Mouse (Mus musculus) mature B cell (primary cell): ENCODE measurements around the gene Mmp8.

Experiments used
- in situ Hi-C: fragments of 300-500 bp; cut with MboI; formaldehyde crosslinking; loops from 2 replicates; pipeline ENCODE4 v1.14.3; 2019

Mmp8 gene

DNA sequence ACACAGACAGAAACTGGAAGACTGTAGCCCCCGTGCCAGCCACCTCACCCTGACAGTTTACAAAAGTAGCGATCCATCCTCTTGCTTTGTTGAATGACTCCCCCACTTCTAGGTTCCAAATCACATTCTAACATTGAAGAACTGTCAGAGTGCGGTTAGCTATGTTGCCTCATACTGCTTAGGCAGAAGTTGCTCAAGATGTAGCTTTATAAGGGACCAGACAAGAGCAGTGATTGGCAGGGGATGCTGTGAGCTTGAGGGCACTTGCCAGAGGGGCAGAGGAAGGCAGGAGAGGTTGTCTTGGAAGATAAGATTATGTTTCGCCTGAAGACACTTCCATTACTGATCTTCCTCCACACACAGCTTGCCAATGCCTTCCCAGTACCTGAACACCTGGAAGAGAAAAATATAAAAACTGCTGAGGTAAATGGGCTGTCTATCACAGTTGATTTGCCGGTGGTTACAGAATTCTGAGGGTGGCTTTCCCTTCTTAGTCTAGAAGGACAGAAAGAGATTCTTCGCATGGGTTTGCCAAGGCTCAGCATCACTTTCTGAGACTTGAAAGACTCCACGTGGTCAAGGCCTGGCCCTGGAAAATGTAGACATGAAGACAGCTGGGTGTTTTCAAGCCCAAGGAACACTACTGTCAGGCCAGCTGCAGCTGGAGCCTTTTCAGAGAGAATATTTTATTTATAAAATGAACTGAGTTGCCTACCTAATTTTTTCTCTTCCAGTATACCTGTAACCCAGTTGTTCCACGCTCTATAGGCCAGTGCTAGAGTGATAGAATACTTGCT is at the start of gene Mmp8:
Gene Mmp8 (plus strand): TSS at position 236 of the 797 bp plus-strand sequence.
- in situ Hi-C loops: no loop called here

DNA sequence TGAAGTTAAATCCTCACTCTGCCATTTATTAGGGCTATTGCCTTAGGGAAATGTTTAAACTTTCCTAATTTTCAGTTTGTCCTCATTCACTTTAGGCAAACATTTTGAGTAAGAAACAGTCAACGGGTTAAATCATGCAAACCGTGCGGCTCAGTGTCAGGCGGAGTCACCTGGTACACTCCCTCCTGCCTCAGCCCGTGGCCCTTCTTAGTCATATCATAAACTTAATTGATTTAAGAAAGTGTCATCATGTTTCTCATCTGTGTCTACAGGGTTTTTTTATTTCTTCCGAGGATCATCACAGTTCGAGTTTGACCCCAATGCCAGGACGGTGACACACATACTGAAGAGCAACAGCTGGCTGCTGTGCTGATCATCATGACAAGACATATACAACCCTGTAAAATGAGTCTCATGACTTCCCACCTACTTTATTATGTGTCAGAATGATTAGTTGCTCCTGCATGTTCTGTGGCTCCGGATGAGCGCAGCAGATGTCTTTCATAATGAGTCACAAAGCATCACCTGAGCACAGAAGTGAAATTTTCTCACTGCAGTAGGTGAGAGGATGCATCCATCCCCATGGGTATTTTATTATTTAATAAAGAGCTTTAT is 48.5 kb upstream of the Mmp8 start:
- in situ Hi-C loops: no loop called here

DNA sequence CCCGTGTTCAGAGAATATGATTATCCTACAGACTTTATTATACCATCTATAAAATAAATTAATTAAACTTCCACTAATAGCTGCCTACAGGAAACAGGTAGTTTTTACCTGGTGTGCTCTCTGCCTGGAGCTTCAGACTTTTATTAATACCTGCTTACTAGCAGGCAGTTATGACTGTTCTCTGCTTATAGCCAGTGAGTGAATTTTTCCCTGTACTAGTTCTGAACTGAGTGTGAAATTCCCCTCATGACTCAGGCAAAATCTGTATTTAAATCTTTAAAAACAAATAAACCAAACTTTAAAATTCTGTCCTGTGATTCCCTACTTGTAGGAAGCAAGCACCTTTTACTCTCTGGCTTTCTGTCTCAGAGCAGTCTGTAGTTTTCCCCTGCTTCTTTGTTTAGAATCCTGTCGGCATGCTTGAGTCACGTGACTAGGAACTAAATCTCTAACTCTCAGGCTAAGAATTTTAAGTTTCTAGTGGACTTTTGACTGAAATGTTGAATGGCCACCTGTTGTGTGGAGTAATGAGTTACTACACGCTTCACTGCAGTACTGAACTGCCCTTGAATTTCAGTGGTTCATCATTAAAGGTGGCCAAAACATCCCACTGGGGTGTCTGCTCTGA is 40.2 kb upstream of the Mmp8 start:
- in situ Hi-C loops: no loop called here

DNA sequence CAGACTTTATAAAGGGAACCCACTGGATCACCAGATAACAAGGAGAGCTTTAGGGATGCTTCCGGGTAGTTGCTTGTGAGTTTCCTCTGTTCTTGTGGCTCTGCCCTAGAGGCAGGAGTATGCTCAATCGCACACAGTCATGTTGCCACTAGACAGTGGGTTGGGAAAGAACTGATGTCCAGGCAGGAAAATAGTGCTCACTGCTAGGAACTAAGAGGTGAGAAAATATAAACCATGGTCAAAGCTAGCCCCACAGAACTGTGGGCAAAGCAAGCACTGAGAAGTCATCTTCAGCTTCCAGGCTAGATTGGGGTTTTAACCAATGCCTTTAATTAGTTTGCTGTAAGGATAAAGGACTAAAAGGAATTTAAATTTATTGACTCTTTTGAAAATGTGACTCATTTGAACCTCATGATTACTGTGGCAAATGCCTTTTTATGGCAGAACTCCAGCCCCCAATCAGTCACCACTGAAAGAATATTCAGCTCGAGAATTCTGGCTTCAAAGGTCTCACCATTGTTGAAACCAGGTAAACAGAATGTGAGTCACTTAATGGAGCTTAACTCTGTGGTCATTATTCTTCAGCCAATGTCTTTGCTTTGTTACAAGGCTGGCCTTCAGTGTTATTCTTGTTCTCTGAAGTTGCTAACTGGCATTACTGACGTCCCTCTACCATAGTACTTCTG is 31.9 kb upstream of the Mmp8 start:
- in situ Hi-C loops: no loop called here

DNA sequence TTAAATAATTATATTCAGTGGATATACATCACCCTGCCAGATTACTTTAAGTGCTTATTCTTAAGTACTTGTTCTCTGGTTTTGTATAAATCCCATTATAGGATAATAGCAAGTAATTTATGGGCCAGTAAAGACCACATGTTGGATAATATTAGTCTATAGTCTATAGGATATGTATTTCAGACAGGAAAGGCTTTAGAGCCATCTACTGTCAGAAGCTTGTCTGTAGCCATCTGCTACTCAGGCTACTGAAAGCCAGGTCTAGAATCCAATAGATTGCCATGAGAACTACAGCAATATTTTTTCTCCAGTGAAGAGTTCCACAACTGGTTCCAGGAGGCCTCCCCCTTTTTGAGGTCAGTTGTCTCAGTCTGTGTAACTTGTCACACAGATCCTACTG is 15.5 kb upstream of the Mmp8 start:
- in situ Hi-C loops: no loop called here

DNA sequence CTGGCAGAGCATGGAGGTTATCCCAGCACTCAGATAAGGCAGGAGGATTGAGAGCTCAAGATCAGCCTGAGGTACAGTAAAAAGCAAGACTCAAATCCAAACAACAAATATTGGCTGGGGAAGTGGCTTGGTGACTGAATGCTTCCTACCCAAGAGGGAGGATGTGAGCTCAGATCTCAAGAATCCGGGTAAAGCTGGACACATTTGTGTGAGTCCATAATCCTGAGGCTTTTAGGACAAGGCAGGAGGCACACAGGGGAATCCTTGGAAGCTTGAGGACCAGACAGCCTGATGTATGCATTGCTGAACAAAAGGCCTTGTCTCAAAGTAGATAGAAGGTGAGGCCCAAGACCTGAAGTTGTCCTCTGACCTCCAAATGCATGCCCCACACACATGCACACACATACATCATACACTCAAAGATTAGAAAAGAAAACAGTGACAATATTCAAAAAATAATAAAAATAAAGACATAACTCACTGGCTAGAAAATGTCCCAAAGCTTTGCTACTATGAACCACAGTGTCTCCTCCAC is 13.3 kb upstream of the Mmp8 start:
- in situ Hi-C loops: no loop called here

DNA sequence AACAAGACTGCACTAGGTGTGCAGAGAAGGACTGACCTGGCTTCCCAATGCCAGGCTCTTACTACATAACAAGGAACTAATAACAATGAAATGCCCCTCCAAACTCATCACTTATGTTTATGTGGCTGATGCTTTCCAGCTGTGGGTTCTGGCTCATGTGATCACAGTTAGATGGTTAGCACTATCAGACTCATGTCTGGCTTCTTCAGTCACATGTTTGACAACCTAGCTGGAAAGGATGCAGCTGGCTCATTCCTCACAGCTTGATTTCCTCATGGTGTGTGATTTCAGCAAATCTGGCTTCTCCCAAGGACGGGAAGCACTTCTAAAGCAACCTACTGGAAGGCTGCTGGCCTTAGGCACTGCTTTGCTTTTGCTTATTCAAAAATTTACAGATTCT is 12.8 kb upstream of the Mmp8 start:
- in situ Hi-C loops: no loop called here

DNA sequence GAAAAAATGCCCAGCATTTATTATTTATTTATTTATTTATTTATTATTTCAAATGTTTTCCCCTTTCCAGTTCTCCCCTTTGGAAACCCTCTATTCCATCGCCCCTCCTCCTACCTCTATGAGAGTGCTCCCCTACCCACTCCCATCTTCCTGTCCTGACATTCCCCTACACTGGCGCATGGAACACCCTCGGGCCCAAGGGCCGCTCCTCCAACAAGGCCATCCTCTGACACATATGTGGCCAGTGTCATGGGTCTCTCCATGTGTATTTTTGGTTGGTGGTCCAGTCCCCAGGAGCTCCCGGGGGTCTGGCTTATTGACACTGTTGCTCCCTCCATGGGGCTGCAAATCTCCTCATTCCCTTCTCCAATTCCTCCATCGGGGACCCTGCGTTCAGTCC is 12.3 kb upstream of the Mmp8 start:
- in situ Hi-C loops: no loop called here

DNA sequence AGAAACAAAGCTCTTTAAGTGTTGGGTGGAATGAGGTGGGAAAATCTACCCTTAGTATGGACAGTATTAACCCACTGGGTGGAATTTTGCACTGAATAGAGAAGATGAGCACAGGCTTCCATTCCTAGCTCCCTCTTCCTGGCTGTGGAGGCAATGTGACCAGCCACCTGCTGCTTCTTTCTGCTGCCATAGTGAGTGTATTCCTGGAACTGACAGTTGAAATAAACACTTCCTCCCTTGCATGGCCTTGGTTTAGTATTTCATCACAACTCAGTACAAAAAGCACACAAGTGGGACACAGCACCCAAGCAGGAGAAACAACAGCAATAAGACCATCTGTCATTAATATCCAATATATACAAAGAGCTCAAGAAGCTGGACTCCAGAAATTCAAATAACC is 6.3 kb upstream of the Mmp8 start:
- in situ Hi-C loops: no loop called here

DNA sequence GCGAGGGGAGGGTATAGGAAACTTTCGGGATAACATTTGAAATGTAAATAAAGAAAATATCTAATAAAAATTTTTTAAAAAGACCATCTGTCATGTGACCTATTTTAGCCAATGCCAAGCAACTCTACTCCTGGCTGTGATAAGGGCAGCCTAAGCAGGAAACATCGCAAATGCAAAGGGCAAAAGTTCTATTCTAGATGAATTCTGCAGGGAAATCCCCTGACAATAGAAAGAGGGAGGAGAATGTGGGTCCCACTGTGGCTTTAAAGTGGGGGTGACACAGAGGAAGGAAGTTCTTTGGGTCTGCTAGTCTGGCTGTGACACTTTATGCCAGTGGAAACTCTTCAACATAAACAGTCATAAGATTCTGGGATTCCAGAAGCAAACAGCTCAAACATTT is 4.7 kb upstream of the Mmp8 start:
- in situ Hi-C loops: no loop called here

DNA sequence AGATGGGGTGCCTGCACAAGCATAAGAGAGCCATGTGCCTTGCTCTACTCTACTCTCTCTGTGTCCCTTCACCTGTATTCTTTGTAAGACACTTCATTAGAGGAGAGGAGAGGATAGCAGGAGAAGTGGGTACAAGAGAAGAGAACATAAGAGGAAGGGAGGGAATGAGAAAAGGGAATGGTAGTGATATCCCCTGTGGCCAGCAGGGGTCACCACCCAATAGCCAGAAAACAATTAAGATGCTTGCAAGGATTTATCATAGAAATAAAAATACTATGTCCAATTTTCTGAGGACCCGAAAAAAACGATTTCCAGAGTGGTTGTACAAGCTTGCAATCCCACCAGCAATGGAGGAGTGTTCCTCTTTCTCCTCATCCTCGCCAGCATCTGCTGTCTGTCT is 3.9 kb upstream of the Mmp8 start:
- in situ Hi-C loops: no loop called here

DNA sequence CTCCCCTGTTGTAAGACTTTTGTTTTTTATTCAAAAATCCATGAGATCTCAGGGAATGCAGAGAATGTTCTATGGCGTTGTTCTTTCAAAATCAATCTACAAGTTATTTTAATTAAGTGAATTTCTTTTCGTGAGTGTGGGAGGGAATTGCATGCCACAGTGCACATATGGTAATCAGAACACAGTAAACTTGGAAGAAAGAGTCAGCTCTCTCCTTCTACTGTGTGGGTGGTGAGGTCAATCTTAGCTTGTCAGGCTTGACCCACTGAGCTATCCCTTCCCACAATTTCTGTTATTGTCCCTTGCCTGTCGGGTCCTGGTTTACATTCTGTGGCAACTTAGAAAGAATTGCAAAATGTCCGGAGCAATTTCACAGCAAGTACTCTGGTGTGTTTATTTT is 1.8 kb downstream of the Mmp8 start:
- in situ Hi-C loops: no loop called here

DNA sequence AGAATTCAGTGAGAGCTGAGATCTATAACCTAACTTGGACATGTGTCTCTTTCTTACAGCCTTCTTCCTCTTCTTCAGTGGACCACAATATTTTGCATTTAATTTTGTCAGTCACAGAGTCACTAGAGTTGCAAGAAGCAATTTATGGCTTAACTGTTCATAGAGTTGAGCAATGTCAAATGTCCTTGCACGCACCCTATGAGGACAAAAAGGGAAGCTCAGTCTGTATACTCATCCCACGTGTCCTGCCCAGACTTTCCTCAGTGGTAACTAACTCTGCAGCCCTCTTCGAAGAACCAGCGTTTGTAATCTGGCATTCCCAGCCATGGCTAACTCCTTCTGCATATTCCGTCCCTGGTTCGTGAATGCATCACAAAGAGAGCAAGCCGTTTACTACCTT is 9.1 kb downstream of the Mmp8 start:
- in situ Hi-C loops: no loop called here

DNA sequence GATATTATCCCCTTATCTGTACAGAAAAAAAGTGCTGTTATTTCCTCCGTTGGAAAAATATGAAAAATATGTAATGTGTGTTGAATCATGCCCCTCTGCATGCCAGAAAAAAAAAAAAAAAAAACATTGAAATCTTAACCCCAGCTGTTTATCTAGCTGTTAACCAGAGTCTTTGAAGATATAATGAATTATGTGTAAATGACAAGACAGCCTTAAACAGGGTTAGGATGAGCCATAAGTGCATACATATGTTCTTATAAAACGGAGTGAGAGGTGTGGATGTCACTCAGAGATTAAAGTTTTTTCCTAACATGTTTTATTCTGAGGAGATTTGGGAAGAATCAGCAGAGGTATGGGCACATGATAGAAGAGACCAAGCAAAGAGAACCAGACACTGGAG is 9.7 kb downstream of the Mmp8 start:
- in situ Hi-C loops: no loop called here

DNA sequence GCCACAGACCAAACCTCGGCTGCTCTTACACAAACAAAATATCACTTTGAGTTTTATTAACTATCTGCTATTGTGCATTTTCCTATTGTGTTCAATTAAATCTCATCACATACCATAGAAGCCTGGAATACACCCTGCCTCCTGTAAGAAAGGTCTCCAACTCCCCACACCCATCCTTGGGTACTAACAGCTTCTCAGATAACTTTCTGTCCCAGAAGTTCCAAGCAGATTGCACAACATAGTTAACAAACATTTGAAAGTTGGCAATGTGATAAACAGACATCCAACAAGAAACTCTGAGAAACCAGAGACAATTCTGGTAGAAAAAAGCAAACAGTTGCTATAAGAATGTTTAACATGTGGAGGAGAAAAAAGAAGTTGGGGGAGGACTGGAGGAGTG is 12.2 kb downstream of the Mmp8 start:
- in situ Hi-C loops: no loop called here

DNA sequence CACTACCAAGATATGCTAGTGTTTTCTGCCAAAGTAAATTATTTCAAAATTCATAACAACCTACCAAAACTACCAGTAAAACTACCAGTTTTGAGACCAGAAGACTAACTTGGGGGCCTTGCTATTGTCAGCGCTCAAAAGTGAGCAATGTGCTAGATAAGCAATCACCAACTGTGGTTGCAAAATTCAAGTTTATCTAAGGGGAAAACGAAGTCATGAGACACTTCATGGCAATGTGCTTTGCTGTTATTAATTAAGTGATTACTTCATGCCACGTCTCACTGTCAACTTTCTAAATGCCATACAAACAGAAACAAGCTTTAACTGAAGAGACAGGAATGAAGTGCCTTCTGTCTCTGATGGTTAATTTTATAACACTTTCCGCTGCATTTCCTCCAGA is 12.9 kb downstream of the Mmp8 start, which contains the start of gene Mmp27:
Gene Mmp27 (plus strand): TSS at position 235 of the 400 bp plus-strand sequence.
- in situ Hi-C loops: no loop called here

DNA sequence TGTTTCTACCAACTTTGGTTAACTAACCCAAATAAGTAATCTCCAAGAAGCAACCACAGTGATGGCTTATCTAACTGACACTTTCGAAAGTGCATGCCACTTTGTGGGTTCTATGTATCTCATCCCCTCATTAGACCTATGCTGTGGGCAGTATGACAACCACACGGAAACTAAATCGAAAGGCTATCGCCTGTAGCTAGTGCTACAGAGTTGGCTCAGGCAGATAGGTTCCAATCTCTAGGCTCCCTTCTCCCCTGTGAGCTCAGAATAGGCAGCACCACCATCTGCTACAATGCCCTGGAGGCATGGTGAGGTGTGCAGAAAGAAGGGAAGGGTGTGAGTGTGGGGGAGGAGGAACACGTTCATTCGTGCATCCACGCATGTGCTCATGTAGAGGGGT is 13.9 kb downstream of the Mmp8 start:
- in situ Hi-C loops: no loop called here

DNA sequence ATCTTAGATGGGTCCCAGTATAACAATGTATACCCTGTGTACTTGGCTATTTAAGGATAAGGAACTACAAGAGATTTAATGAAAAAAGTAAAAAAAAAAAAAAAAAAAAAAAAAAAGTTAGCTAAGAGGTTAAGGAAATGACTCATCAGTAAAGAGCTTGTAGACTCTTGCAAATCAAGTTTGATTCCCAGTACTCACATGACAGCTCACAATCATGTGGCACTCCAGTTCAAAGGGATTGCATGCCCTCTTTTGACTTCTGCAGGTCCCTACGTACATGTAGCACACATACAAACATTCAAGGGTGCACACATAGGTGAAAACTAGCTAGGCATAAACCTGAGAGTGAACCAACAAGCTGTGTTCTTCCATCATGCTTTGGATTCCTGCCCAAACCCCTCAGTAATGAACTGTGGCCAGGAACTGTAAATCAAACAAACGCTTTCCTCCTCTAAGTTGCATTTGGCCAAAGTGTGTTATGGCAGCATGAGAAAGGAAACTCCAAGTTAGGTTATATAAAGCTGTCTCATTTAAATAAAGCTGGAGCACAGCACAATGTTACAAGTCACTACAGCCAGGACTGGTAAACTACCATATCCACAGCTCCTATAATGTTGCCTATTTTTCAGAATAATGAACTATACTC is 14.5 kb downstream of the Mmp8 start:
- in situ Hi-C loops: no loop called here

DNA sequence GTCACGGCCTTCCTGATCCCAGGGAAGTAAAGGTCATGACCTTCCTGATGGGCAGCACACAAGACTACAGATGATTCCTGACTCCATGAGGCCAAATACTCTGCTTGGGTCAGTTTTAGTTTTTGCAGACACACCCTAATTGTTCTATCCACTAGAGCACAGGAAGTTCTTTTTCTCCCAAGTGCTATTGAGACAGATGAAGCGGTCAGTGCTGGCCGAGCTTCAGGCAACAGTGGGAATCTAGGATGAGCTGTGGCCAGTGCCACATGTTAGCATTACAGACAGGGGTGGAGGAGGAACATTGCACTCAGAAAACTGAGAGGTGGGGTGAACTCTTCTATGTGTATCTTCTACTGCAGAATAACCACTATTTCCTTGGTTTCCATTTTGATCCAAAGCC is 17.3 kb downstream of the Mmp8 start:
- in situ Hi-C loops: no loop called here

DNA sequence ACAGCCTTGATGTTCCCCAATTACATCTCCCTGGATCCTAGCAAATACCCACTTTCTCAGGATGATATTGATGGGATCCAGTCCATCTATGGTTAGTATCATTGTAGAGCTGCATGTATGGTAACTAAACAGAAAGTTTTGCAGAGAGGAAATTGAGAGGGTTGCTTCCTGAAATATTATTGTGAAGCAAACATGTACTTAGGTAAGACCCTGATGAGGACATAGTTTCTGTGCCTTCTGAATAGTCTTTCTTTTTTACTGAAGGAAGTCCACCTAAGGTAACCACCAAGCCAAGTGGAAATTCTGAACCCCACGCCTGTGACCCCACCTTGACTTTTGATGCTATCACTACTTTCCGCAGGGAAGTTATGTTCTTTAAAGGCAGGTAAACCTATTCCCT is 19.1 kb downstream of the Mmp8 start:
- in situ Hi-C loops: no loop called here

DNA sequence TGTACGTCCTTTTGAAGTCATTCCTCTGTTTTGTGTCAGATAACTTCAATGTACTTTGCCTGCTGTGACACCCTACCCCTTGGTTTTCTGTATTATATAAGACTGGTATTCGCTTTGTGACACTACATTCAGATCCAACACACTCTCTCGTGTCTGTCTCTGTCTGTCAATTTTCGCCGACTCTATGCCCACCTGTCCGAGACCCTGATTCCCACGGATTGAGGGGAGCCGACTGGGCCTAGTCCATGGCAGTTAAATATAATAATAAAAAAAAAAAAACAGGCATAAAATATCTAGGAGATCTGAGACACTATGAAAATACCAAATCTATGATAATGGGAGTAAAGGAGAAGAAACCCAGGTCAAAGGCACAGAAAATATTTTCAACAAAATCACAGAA is 31.8 kb downstream of the Mmp8 start:
- in situ Hi-C loops: loop anchor here (10.0 kb wide), 1 partner anchor 375 kb away; no protein-coding TSS in a partner anchor
